Mouse (Mus musculus): ENCODE measurements around the gene Vmn2r101. TPM values are rescaled to one million over a fixed set of nuclear protein-coding genes. Genes with fewer than 3 reads are reported as not detected.

The Vmn2r101 gene
- not detected in 2 replicates for polyA plus RNA-seq (2015; fragmentation: Nextera tagmentation; extraction: Ambion mirVana)

GRCm38 (mm10) chr17:19576927-19577326 is at the start of gene Vmn2r101:
Gene Vmn2r101, plus strand, starts transcription at chr17:19577227.
- Histone ChIP-seq H3K27ac (ENCODE audit: low read length) (no peak within 1 kb of the TSS), H3K4me2 (ENCODE audit: low read length) (no peak within 1 kb of the TSS), H3K4me1 (replicated peaks; ENCODE audit: control insufficient read depth, insufficient read depth, low read length) (no peaks in the 10 kb centered on the region), H3K9me3 (ENCODE audit: control insufficient read depth, low read length) (peaks cover 3% of the 10 kb centered on the region; the same call in 1 of the 2 replicates), H3K9ac (replicated peaks; ENCODE audit: low read depth, low read length) (no peak within 1 kb of the TSS), H3K27me3 (replicated peaks; ENCODE audit: control insufficient read depth, insufficient read depth, low read length) (no peaks in the 10 kb centered on the region), H3K36me3 (ENCODE audit: control insufficient read depth, insufficient read depth) (no peaks in the 10 kb centered on the region), H3K4me3 (replicated peaks; ENCODE audit: low read length) (no peak within 1 kb of the TSS)
- ATAC-seq, result no peak

GRCm38 (mm10) chr17:19629328-19629727 is 52.3 kb downstream of the Vmn2r101 start:
- Histone ChIP-seq H3K9me3 (ENCODE audit: control insufficient read depth, low read length) (peaks cover 24% of the 10 kb centered on the region), H3K27me3 (replicated peaks; ENCODE audit: control insufficient read depth, insufficient read depth, low read length) (no peaks in the 10 kb centered on the region), H3K27ac (ENCODE audit: low read length) (no peak overlapping the region), H3K9ac (replicated peaks; ENCODE audit: low read depth, low read length) (no peak overlapping the region), H3K4me1 (replicated peaks; ENCODE audit: control insufficient read depth, insufficient read depth, low read length) (no peaks in the 10 kb centered on the region), H3K36me3 (ENCODE audit: control insufficient read depth, insufficient read depth) (no peaks in the 10 kb centered on the region), H3K4me3 (replicated peaks; ENCODE audit: low read length) (no peak overlapping the region), H3K4me2 (ENCODE audit: low read length) (no peak overlapping the region)
- 100% methylated on average over 1 of the region's 1 CpGs for WGBS
- no peak for ATAC-seq

GRCm38 (mm10) chr17:19658447-19658846 is 81.4 kb downstream of the Vmn2r101 start:
- H3K9me3 ChIP-seq (ENCODE audit: control insufficient read depth, low read length), result no peaks in the 10 kb centered on the region
- H3K4me3 ChIP-seq (replicated peaks; ENCODE audit: low read length), result no peak overlapping the region
- H3K4me1 ChIP-seq (replicated peaks; ENCODE audit: control insufficient read depth, insufficient read depth, low read length), result no peaks in the 10 kb centered on the region
- no peaks in the 10 kb centered on the region for H3K27me3 ChIP-seq (replicated peaks; ENCODE audit: control insufficient read depth, insufficient read depth, low read length)
- no peak overlapping the region for H3K4me2 ChIP-seq (ENCODE audit: low read length)
- no peak overlapping the region for H3K9ac ChIP-seq (replicated peaks; ENCODE audit: low read depth, low read length)
- ATAC-seq, result no peak
- WGBS, result 80% methylated on average over 3 of the region's 3 CpGs
- H3K27ac ChIP-seq (ENCODE audit: low read length), result no peak overlapping the region
- H3K36me3 ChIP-seq (ENCODE audit: control insufficient read depth, insufficient read depth), result no peaks in the 10 kb centered on the region

GRCm38 (mm10) chr17:19660028-19660427 is 83.0 kb downstream of the Vmn2r101 start, which contains the start of gene Vmn2r102:
Gene Vmn2r102, plus strand, starts transcription at chr17:19660328.
- Histone ChIP-seq H3K36me3 (ENCODE audit: control insufficient read depth, insufficient read depth) (no peaks in the 10 kb centered on the region), H3K4me3 (replicated peaks; ENCODE audit: low read length) (no peak within 1 kb of the TSS), H3K27ac (ENCODE audit: low read length) (no peak within 1 kb of the TSS), H3K9me3 (ENCODE audit: control insufficient read depth, low read length) (no peaks in the 10 kb centered on the region), H3K4me2 (ENCODE audit: low read length) (no peak within 1 kb of the TSS), H3K9ac (replicated peaks; ENCODE audit: low read depth, low read length) (no peak within 1 kb of the TSS), H3K27me3 (replicated peaks; ENCODE audit: control insufficient read depth, insufficient read depth, low read length) (no peaks in the 10 kb centered on the region), H3K4me1 (replicated peaks; ENCODE audit: control insufficient read depth, insufficient read depth, low read length) (no peaks in the 10 kb centered on the region)
- WGBS, result 58% methylated on average over 2 of the region's 2 CpGs
- ATAC-seq, result no peak

Other genes starting within 250 kb of the Vmn2r101 start
- not detected in 2 replicates for gene Vmn2r99, start 215.3 kb upstream of the Vmn2r101 start, polyA plus RNA-seq (2015; fragmentation: Nextera tagmentation; extraction: Ambion mirVana)
- gene Vmn2r100, start 72.5 kb upstream of the Vmn2r101 start, polyA plus RNA-seq (2015; fragmentation: Nextera tagmentation; extraction: Ambion mirVana), result not detected in 2 replicates
- not detected in 2 replicates for gene Vmn2r102, start 83.1 kb downstream of the Vmn2r101 start, polyA plus RNA-seq (2015; fragmentation: Nextera tagmentation; extraction: Ambion mirVana)
- gene Vmn2r103, start 196.1 kb downstream of the Vmn2r101 start, polyA plus RNA-seq (2015; fragmentation: Nextera tagmentation; extraction: Ambion mirVana), result not detected in 2 replicates